In genomic region chr8:11827312-11827711, GRCm38 (mm10) we compare ENCODE assay signal across 19 mouse cellular contexts. TPM values are rescaled to one million over a fixed set of nuclear protein-coding genes. Genes with fewer than 3 reads are reported as not detected.
"Had no signal": no experiment of that assay in that cellular context is flagged by ENCODE, and none has a peak within 500 bp of the region (broad histone marks: within the 10 kb centered on the region; RNA-seq: fewer than 3 reads in every experiment).

No protein-coding gene starts in this region.

- ATAC-seq: midbrain, embryonic 15.5 days had no signal

- H3K9me3 ChIP-seq: limb, embryonic 13.5 days; midbrain, embryonic 15.5 days; neural tube, embryonic 13.5 days had no signal

- H3K27me3 ChIP-seq: limb, embryonic 13.5 days; midbrain, embryonic 15.5 days; neural tube, embryonic 13.5 days had no signal

- H3K4me3 ChIP-seq: limb, embryonic 13.5 days; midbrain, embryonic 15.5 days; neural tube, embryonic 13.5 days had no signal

- H3K27ac ChIP-seq: limb, embryonic 13.5 days; liver, embryonic 14.5 days; midbrain, embryonic 15.5 days; neural tube, embryonic 13.5 days had no signal

- H3K4me2 ChIP-seq: limb, embryonic 13.5 days; midbrain, embryonic 15.5 days; neural tube, embryonic 13.5 days had no signal

- H3K9ac ChIP-seq: limb, embryonic 13.5 days; liver, embryonic 14.5 days; midbrain, embryonic 15.5 days; neural tube, embryonic 13.5 days had no signal

- H3K4me1 ChIP-seq: limb, embryonic 13.5 days had no signal

- DNase-seq: kidney, adult 9 months; left cerebral cortex, postnatal 4 days; lung, adult 18-20 months; retina, postnatal 1 day; right cerebral cortex, postnatal 4 days; spleen, adult 18-20 months; thymus, adult 18-20 months; thymus, postnatal 14 days had no signal

RNA-seq across cellular contexts. Expression of gene Tex29, which starts 13.0 kb away (rescaled TPM):
- total RNA-seq: left cerebral cortex, adult 18-20 months; left cerebral cortex, postnatal 10 days; left cerebral cortex, postnatal 4 days; liver, adult 2 months; megakaryocyte-erythroid progenitor cell, adult 5-6 weeks had no signal
- polyA plus RNA-seq: large intestine, adult 2 months; liver, adult 2 months; liver, embryonic 14.5 days; lung, embryonic 16.5 days; stomach, embryonic 14.5 days had no signal
